Mouse (Mus musculus) skeletal muscle tissue, adult 2 months (tissue): ENCODE data around the gene Pam16.

ENCODE experiments used
- DNase-seq: peaks from one replicate; pipeline ENCODE4 v3.0.0-alpha.2; 2012; ENCODE audit warnings: low read depth, low spot score

Pam16 gene

GRCm38 (mm10) chr16:4646831-4647230 lies 22.0 kb upstream of the Pam16 start:
- no peak for DNase-seq

GRCm38 (mm10) chr16:4645867-4646266 lies 21.1 kb upstream of the Pam16 start:
- no peak for DNase-seq

- DNase-seq = peak; percentile 92
These were observed 19.1 kb upstream of the Pam16 start for GRCm38 (mm10) chr16:4643670-4644419.

GRCm38 (mm10) chr16:4642937-4643336 lies 18.1 kb upstream of the Pam16 start:
- no peak for DNase-seq

- DNase-seq = peak; percentile 60
These were observed 17.4 kb upstream of the Pam16 start for GRCm38 (mm10) chr16:4642190-4642589.

GRCm38 (mm10) chr16:4641119-4641838 lies 16.5 kb upstream of the Pam16 start:
- DNase-seq = no peak

- no peak for DNase-seq
These were observed 15.6 kb upstream of the Pam16 start for GRCm38 (mm10) chr16:4640267-4641005.

- DNase-seq = peak; percentile 84
These were observed 15.0 kb upstream of the Pam16 start, which contains the start of the genes Vasn and Dnaja3 for GRCm38 (mm10) chr16:4639831-4640237. Vasn (plus strand) TSS chr16:4639941. Dnaja3 (plus strand) TSS chr16:4639989.

GRCm38 (mm10) chr16:4638891-4639390 lies 14.2 kb upstream of the Pam16 start:
- no peak for DNase-seq

- DNase-seq = no peak
These were observed 11.0 kb upstream of the Pam16 start for GRCm38 (mm10) chr16:4635760-4636159.

- no peak for DNase-seq
These were observed 9.9 kb upstream of the Pam16 start for GRCm38 (mm10) chr16:4634681-4635080.

- no peak for DNase-seq
These were observed 8.9 kb upstream of the Pam16 start for GRCm38 (mm10) chr16:4633661-4634060.

GRCm38 (mm10) chr16:4632050-4632449 lies 7.3 kb upstream of the Pam16 start:
- no peak for DNase-seq

- peak; percentile 67 for DNase-seq
These were observed 5.2 kb upstream of the Pam16 start for GRCm38 (mm10) chr16:4629950-4630349.

- no peak for DNase-seq
These were observed 4.2 kb upstream of the Pam16 start for GRCm38 (mm10) chr16:4628898-4629419.

GRCm38 (mm10) chr16:4627105-4627504 lies 2.3 kb upstream of the Pam16 start:
- DNase-seq = no peak

GRCm38 (mm10) chr16:4624074-4624473 lies 714 bp downstream of the Pam16 start:
- no peak for DNase-seq

- no peak for DNase-seq
These were observed 8.0 kb downstream of the Pam16 start for GRCm38 (mm10) chr16:4616829-4617228.

GRCm38 (mm10) chr16:4615297-4615696 lies 9.5 kb downstream of the Pam16 start:
- no peak for DNase-seq

GRCm38 (mm10) chr16:4614639-4615038 lies 10.1 kb downstream of the Pam16 start:
- no peak for DNase-seq

- DNase-seq = no peak
These were observed 11.1 kb downstream of the Pam16 start for GRCm38 (mm10) chr16:4613736-4614135.

GRCm38 (mm10) chr16:4611676-4612075 lies 13.1 kb downstream of the Pam16 start:
- DNase-seq = no peak
